Mouse (Mus musculus) hindbrain, postnatal 0 days (tissue): ENCODE results near the gene Lctl. TPM values are rescaled to one million over a fixed set of nuclear protein-coding genes. Genes with fewer than 3 reads are reported as not detected.
"Not testable (repeated sequence)": the region's sequence is repeated elsewhere in the genome, so short reads cannot be mapped to it uniquely, and the experiment has no call there.

ENCODE experiments used
- ATAC-seq: fragments of 200-750 bp; cut with Nextera tagmentation; 2 replicates; pipeline ENCODE4 v1.8.0; 2017; ENCODE audit warnings: mild to moderate bottlenecking, moderate TSS enrichment, moderate library complexity
- DNase-seq: peaks from one replicate; pipeline ENCODE4 v3.0.0-alpha.2; 2015; ENCODE audit warnings: low spot score
- H3K27ac ChIP-seq: fragments of 300-500 bp; sonication (generic); 2 replicates; pipeline ENCODE4 v1.5.1; 2014; ENCODE audit warnings: mild to moderate bottlenecking
- H3K27me3 ChIP-seq: fragments of 300-500 bp; sonication (generic); 2 replicates; pipeline ENCODE4 v1.6.1; 2014; ENCODE audit warnings: low read length, mixed read lengths; ENCODE audit not compliant: insufficient read depth
- H3K36me3 ChIP-seq: fragments of 300-500 bp; sonication (generic); 2 replicates; pipeline ENCODE4 v1.6.1; 2014; ENCODE audit warnings: low read length, mixed read lengths; ENCODE audit not compliant: insufficient read depth
- H3K4me1 ChIP-seq: fragments of 300-500 bp; sonication (generic); 2 replicates; pipeline ENCODE4 v1.6.1; 2014; ENCODE audit warnings: antibody characterized with exemption, low read length, mixed read lengths; ENCODE audit not compliant: insufficient read depth
- H3K4me2 ChIP-seq: fragments of 300-500 bp; sonication (generic); 2 replicates; pipeline ENCODE4 v1.6.1; 2014; ENCODE audit warnings: low read depth, mild to moderate bottlenecking, low read length, moderate library complexity, mixed read lengths
- H3K4me3 ChIP-seq: fragments of 300-500 bp; sonication (generic); 2 replicates; pipeline ENCODE4 v1.5.1; 2014; ENCODE audit warnings: low read length
- H3K9ac ChIP-seq: fragments of 300-500 bp; sonication (generic); replicated peaks from 2 replicates; pipeline ENCODE4 v1.6.1; 2014; ENCODE audit warnings: mild to moderate bottlenecking, low read length, moderate library complexity, mixed read lengths
- H3K9me3 ChIP-seq: fragments of 300-500 bp; sonication (generic); 2 replicates; pipeline ENCODE4 v1.6.1; 2016; ENCODE audit warnings: low read length, mixed read lengths
- CTCF ChIP-seq: IDR thresholded peaks from 2 replicates; pipeline ENCODE4 v1.5.1; 2016; ENCODE audit warnings: antibody characterized with exemption, control low read depth, low read depth
- WGBS: fragments of 180-500 bp; shearing (Covaris S2); extraction: QIAGEN DNeasy Blood & Tissue Kit; methylation state at CpG from one replicate; pipeline ENCODE4 v1.1.7; 2014; 5-methylcytosine and 5-hydroxymethylcytosine counted together
- polyA plus RNA-seq: library from polyadenylated mRNA; unstranded; fragments of >200 nt; fragmentation: Nextera tagmentation; extraction: Ambion mirVana; gene quantifications from 2 replicates; pipeline ENCODE4 v1.2.1, GENCODE M21; 2015
- total RNA-seq: library from RNA; depleted of rRNA; stranded (reverse); fragments of >200 nt; gene quantifications from 2 replicates; pipeline ENCODE4 v1.2.3, GENCODE M21; 2014; rRNA removed

Lctl gene
- total and polyA plus RNA-seq, 2 experiments from 2014 or later = not detected

DNA sequence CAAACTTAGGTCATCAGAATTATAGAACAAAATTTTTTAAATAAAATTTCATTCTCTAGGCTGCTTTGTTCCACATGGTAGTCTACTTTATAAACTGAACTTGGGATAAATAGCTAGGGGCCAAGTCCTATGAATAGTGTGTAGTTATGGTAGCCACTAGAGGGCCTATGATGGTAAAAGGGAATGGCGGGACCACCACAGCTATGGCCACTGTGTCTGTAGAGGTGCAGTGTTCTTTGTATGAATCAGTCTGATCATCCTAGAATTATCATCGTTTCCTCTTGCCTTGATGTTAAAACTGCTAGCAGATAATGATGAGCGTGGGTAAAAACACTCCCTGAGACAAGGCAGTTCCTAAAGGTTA, 61.6 kb downstream of the Lctl start:
- Histone ChIP-seq H3K36me3 (peaks cover 41% of the 10 kb centered on the region), H3K4me3 (peak overlapping the region; percentile 60; the same call in 1 of the 2 replicates), H3K9me3 (no peaks in the 10 kb centered on the region), H3K9ac (peak overlapping the region; percentile 68; the same call in 1 of the 2 replicates), H3K4me1 (peaks cover 12% of the 10 kb centered on the region; the same call in 1 of the 2 replicates), H3K27ac (peak overlapping the region; percentile 86), H3K27me3 (no peaks in the 10 kb centered on the region), H3K4me2 (peak overlapping the region; percentile 54)
- peak; percentile 61 for DNase-seq
- 40% methylated on average over 3 of the region's 3 CpGs for WGBS
- peak; percentile 60 for TF ChIP-seq CTCF
- peak; percentile 69 for ATAC-seq

DNA sequence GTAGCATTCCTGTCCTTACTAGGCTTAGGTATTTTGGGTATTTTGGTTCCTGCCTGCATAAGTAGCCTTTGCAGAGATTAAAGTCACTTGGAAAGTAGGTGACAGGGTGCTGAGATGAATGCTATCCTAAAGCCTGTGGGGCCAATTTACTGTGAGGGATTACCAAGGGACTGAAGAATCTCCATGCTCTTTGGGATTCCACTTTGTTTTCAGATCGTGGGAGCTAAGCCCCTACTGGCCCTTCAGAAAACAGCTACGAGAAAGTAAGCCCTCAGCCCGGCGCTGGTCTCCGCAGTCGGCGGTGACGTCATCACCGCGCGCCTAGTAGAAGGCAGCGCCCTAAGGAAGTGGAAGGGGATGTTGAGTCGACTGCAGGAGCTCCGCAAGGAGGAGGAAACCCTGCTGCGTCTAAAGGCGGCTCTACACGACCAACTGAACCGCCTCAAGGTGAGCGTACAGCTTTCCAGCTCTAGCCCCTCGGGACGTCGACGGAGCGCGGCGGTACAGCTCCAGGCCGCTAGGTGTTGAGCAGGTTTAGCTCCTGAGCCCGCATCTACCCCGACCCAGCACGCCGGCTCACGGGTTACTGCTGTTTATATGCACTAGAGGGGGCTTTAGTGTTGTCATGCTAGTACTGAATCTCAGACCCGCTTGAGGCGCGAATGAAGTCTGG, 62.2 kb downstream of the Lctl start, which contains the start of gene Snapc5:
Gene Snapc5 (plus strand): TSS at position 301 of the 673 bp plus-strand sequence.
- Histone ChIP-seq H3K9ac (peak within 1 kb of the TSS; percentile 68), H3K4me2 (peak within 1 kb of the TSS; percentile 54), H3K9me3 (no peaks in the 10 kb centered on the region), H3K27me3 (no peaks in the 10 kb centered on the region), H3K4me3 (peak within 1 kb of the TSS; percentile 60), H3K4me1 (peaks cover 12% of the 10 kb centered on the region; the same call in 1 of the 2 replicates), H3K27ac (peak within 1 kb of the TSS; percentile 86), H3K36me3 (peaks cover 41% of the 10 kb centered on the region)
- ATAC-seq (peak; percentile 95), DNase-seq (peak; percentile 97)
- peak; percentile 71 for TF ChIP-seq CTCF
- under 1% methylated on average over 35 of the region's 35 CpGs for WGBS

DNA sequence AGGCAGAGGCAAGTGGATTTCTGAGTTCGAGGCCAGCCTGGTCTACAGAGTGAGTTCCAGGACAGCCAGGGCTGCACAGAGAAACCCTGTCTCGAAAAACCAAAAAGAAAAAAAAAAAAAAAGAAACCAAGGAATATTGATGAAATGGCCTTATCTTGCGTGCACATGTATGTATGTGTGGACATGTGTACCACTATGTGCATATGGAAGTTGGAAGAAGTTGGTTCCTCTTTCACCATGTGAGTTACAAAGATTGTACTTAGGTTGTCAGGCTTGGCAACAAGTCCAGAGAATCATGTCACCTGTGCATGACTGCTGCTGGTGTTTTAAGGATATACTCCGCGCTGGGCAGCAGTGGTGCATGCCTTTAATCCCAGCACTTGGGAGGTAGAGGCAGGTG, 66.3 kb downstream of the Lctl start:
- H3K27ac ChIP-seq, H3K27me3 ChIP-seq, H3K9me3 ChIP-seq, H3K9ac ChIP-seq, H3K4me3 ChIP-seq, DNase-seq, H3K4me1 ChIP-seq, H3K4me2 ChIP-seq, ATAC-seq: not testable (repeated sequence)
- 95% methylated on average over 5 of the region's 5 CpGs for WGBS
- H3K36me3 ChIP-seq = peaks cover 42% of the 10 kb centered on the region

DNA sequence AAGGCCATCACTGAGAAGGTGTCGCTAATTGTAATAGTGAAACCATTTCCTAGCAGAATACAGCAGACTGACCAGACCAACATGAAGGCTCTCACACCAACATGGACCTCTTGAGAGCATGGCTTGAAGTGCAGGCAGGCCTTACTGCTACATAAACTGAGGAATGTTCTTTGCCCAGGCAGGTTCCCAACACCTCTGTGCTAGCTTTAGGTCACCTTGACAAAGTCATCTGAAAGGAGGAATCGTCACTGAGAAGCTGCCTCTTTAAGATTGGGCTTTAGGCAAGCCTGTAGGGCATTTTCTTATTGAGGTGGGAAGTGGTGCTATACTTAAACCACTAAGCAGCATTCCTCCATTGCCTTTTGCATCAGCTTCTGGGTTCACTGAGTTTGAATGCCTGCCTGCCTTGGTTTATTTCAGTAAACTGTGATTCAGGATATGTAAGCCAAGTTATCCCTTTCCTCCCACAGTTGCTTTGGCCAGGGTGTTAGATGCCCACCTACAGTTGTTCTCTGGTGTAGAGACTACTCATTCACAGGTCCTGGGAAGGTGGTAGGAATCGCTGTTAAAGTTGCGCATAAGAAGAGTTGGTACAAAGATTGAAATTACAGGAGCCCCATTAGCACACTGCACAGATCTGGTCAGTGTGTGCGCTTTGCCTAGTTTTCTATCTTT, 67.4 kb downstream of the Lctl start:
- H3K9ac ChIP-seq = no peak overlapping the region
- no peak for TF ChIP-seq CTCF
- no peaks in the 10 kb centered on the region for H3K9me3 ChIP-seq
- no peak for ATAC-seq
- H3K4me1 ChIP-seq = 0 out of 2 replicates have a peak, but pooled peaks cover 5% of the 10 kb centered on the region
- no peak for DNase-seq
- 94% methylated on average over 5 of the region's 5 CpGs for WGBS
- H3K4me2 ChIP-seq = no peak overlapping the region
- H3K36me3 ChIP-seq = peaks cover 51% of the 10 kb centered on the region
- no peaks in the 10 kb centered on the region for H3K27me3 ChIP-seq
- H3K27ac ChIP-seq = no peak overlapping the region
- H3K4me3 ChIP-seq = no peak overlapping the region

Other genes starting within 250 kb of the Lctl start
- 11.9 and 13.2 TPM in 2 replicates for gene Smad6, start 95.1 kb upstream of the Lctl start, total RNA-seq
- 1.3 and 1.7 TPM in 2 replicates for gene Smad6, start 95.1 kb upstream of the Lctl start, polyA plus RNA-seq
- gene Zwilch, start 56.0 kb downstream of the Lctl start, total RNA-seq = 4.0 and 13.6 TPM in 2 replicates
- gene Zwilch, start 56.0 kb downstream of the Lctl start, polyA plus RNA-seq = 3.4 and 3.5 TPM in 2 replicates
- gene Rpl4, start 56.2 kb downstream of the Lctl start, total RNA-seq = 588 and 616 TPM in 2 replicates
- gene Rpl4, start 56.2 kb downstream of the Lctl start, polyA plus RNA-seq = 620 and 630 TPM in 2 replicates
- 1.9 and 5.9 TPM in 2 replicates for gene Snapc5, start 62.1 kb downstream of the Lctl start, total RNA-seq
- gene Snapc5, start 62.1 kb downstream of the Lctl start, polyA plus RNA-seq = 34.4 and 35.0 TPM in 2 replicates
- 0.47 TPM in 1 of 2 replicates, not detected in the other for gene Uchl4, start 118.1 kb downstream of the Lctl start, total RNA-seq
- 1.6 and 2.3 TPM in 2 replicates for gene Uchl4, start 118.1 kb downstream of the Lctl start, polyA plus RNA-seq
- 91.2 and 99.5 TPM in 2 replicates for gene Map2k1, start 136.5 kb downstream of the Lctl start, total RNA-seq
- 77.9 and 81.0 TPM in 2 replicates for gene Map2k1, start 136.5 kb downstream of the Lctl start, polyA plus RNA-seq
- 40.3 and 83.7 TPM in 2 replicates for gene Tipin, start 164.4 kb downstream of the Lctl start, total RNA-seq
- gene Tipin, start 164.4 kb downstream of the Lctl start, polyA plus RNA-seq = 97.0 and 101 TPM in 2 replicates
- gene Dis3l, start 224.1 kb downstream of the Lctl start, total RNA-seq = 15.3 and 20.9 TPM in 2 replicates
- 15.7 and 16.0 TPM in 2 replicates for gene Dis3l, start 224.1 kb downstream of the Lctl start, polyA plus RNA-seq